Mouse (Mus musculus): ENCODE measurements at regions not wholly inside any gene's neighbourhood (a gene's known extent, or its start where the extent isn't known, plus 50 kb on each side); places are given as distances from the start of the nearest gene placed in this dataset.

GRCm38 (mm10) chr17:87867611-87868010 lies 53.2 kb upstream of the Rpl36-ps4 start:
- DNase-seq (ENCODE audit: low spot score in 2 of 2), result no peak

DNA sequence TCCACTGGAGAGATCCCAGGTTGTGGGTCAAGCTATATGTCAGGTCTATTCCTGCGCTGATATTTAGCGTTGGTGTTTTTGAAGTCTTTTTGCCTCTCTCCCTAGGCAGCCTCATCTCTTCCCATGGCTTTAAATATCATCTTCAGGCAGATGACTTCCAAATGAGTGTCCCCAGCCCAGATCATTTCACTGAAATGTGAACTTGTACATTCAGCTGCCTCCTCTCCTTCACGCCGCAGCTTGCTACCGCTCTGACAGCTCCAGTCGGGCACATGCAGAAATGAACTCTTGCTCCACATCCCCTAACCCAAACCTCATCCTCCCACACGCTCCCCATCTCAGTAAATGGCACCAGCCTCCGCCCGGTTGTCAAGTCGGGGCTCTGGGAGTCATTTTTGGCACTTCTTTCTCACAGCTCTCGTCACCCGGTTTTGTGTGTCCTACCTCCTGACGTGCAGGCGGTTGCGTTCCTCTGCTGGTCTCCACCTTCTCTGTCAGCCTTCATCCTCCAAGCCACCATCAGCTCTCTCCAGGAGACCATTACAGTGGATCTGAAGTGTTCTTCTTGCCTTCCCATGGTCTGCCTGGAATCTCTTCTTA lies 54.0 kb upstream of the Rpl36-ps4 start:
- DNase-seq (ENCODE audit: low spot score in 2 of 2), result peak in 1 of 2 experiments; percentile 19

DNA sequence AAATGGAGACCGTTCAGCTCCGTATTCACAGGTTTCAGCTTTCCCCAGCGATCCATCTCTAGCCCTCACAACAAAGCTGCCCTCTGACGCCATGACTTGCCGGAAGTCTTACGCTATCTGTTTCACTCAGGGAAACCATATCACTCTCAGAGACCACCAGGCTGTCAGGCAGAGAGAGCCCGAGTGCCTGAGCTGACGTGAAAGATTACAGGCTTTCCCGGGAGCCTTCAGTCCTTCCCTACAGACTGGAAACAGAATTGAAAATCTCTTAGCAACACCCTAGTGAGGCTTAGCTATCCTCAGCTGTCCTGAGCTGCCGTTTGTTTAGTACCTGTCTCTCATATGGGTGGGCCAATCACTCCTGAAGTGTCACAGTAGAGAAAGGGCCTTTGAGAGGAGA lies 54.6 kb upstream of the Rpl36-ps4 start:
- peak; percentile 30 to 38 for DNase-seq (ENCODE audit: low spot score in 2 of 2)

DNA sequence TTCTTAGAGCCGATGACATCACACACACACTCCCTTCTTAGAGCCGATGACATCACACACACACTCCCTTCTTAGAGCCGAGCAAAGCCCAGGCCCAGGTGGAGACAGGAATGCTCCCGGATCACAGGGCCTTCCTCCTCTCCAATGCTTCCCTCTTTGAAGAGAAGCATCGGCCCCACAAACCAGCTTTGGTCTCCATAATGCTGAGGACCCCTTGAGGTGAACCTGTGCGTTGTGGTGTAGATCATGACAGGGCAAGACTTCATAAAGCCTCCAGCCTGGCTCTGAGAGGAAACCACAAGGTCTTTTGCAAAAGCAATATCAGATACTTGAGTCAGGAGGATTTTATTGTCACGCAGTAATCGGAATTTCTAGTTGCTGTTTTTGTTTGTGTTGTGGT lies 55.3 kb upstream of the Rpl36-ps4 start:
- DNase-seq (ENCODE audit: low spot score in 2 of 2), result peak; percentile 12 to 16

DNA sequence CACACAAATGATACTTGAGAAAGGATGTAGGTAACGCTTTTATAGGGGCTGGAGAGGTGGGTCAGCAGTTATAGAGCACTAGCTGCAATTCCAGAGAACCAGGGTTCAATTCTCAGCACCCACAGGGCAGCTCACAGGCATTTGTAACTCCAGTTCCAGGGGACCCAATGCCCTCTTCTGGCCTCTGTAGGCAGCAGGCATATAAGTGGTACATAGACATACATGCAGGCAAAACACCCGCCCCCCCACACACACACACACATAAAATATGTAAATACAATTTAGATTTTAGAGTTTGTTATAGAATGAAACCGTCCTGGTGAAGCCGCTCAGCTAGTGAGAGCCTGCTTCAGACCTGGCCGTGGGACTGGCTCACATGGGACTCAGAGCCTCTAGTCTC lies 55.9 kb upstream of the Rpl36-ps4 start:
- peak; percentile 9 to 11 for DNase-seq (ENCODE audit: low spot score in 2 of 2)

GRCm38 (mm10) chr17:87861587-87861986 lies 59.2 kb upstream of the Rpl36-ps4 start:
- DNase-seq (ENCODE audit: low spot score in 2 of 2), result peak in 1 of 2 experiments; percentile 15

DNA sequence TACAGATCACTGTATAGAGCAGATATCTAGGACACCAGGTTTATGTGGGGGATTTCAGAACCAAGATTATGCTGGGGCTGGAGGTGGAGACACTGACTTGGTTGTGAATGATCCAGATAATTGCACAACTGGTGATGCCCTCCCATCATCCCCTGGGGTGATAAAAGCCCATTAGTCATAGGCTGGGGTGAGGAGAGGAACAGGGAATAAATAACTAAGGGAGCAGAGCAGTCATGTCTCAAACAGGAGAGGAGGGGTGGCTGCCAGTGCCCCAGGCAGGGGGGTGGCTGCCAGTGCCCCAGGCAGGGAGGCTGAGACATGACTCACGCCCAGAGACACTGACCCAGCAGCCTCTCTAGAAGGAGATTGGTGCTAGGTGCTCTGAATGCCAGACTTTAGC lies 53.7 kb upstream of the Kcnk12 start:
- peak in 1 of 2 experiments; percentile 9 for DNase-seq (ENCODE audit: low spot score in 2 of 2)

DNA sequence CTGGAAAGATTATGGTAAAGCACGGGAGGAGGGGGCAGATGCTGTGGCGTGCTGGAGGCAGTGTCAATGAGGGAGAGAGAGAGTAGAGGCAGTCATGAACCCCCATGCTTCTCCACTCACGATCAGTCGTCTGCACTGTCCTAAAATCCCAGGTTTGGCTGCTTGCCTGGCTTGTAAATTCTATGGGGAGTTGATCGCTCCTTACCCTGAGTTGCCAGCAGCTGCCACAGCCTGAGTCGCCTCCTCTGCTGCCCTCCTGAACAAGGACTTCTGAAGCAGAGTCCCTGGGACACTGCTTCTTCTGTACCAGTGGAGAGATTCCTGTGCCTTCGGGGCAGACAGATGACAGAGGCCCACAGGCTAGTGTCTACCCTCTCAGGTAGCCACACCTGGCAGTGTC lies 52.1 kb upstream of the Kcnk12 start:
- DNase-seq (ENCODE audit: low spot score in 2 of 2), result peak in 1 of 2 experiments; percentile 21

- peak in 1 of 2 experiments; percentile 6 for DNase-seq (ENCODE audit: low spot score in 2 of 2)
Observed at GRCm38 (mm10) chr17:87849421-87849820, 51.6 kb upstream of the Kcnk12 start.

GRCm38 (mm10) chr17:87848964-87849363 lies 51.2 kb upstream of the Kcnk12 start:
- peak in 1 of 2 experiments; percentile 9 for DNase-seq (ENCODE audit: low spot score in 2 of 2)
